Mouse (Mus musculus): Measurements from ENCODE around the gene Pak4. TPM values are rescaled to one million over a fixed set of nuclear protein-coding genes. Genes with fewer than 3 reads are reported as not detected.

Gene Pak4
- polyA plus RNA-seq (2017; shearing (Covaris generic)) = 5.4 TPM

GRCm38 (mm10) chr7:28597642-28598446 lies at the start of gene Pak4, which contains the start of gene Samd4b:
Gene Pak4 (minus strand): TSS chr7:28598185.
Gene Samd4b (minus strand): TSS chr7:28598144.

GRCm38 (mm10) chr7:28631073-28631472 lies 33.1 kb upstream of the Pak4 start, which contains the start of gene Acp7:
Gene Acp7 (minus strand): TSS chr7:28631332.

GRCm38 (mm10) chr7:28547154-28547553 lies 50.8 kb downstream of the Pak4 start, which contains the start of gene Nccrp1:
Gene Nccrp1 (minus strand): TSS chr7:28547254.

GRCm38 (mm10) chr7:28540526-28540925 lies 57.5 kb downstream of the Pak4 start, which contains the start of gene Sycn:
Gene Sycn (plus strand): TSS chr7:28540885.

GRCm38 (mm10) chr7:28522536-28522935 lies 75.4 kb downstream of the Pak4 start, which contains the start of gene Ifnl3:
Gene Ifnl3 (plus strand): TSS chr7:28522836.

GRCm38 (mm10) chr7:28510405-28510974 lies 87.5 kb downstream of the Pak4 start, which contains the start of gene Ifnl2:
Gene Ifnl2 (minus strand): TSS chr7:28510455.

Other genes starting within 250 kb of the Pak4 start
- gene Rps16, start 247.5 kb downstream of the Pak4 start, polyA plus RNA-seq (2017; shearing (Covaris generic)) = 922 TPM
- 98.2 TPM for gene Plekhg2, start 225.6 kb downstream of the Pak4 start, polyA plus RNA-seq (2017; shearing (Covaris generic))
- 242 TPM for gene Zfp36, start 217.9 kb downstream of the Pak4 start, polyA plus RNA-seq (2017; shearing (Covaris generic))
- gene Med29, start 205.5 kb downstream of the Pak4 start, polyA plus RNA-seq (2017; shearing (Covaris generic)) = 28.4 TPM
- gene Paf1, start 205.2 kb downstream of the Pak4 start, polyA plus RNA-seq (2017; shearing (Covaris generic)) = 109 TPM
- gene Gmfg, start 160.7 kb downstream of the Pak4 start, polyA plus RNA-seq (2017; shearing (Covaris generic)) = 466 TPM
- gene Lrfn1, start 146.2 kb downstream of the Pak4 start, polyA plus RNA-seq (2017; shearing (Covaris generic)) = not detected
- gene Ifnl2, start 87.7 kb downstream of the Pak4 start, polyA plus RNA-seq (2017; shearing (Covaris generic)) = not detected
- gene Ifnl3, start 75.3 kb downstream of the Pak4 start, polyA plus RNA-seq (2017; shearing (Covaris generic)) = not detected
- gene Sycn, start 57.3 kb downstream of the Pak4 start, polyA plus RNA-seq (2017; shearing (Covaris generic)) = not detected
- gene Nccrp1, start 50.9 kb downstream of the Pak4 start, polyA plus RNA-seq (2017; shearing (Covaris generic)) = 0.42 TPM
- gene Samd4b, start within 50 bp of the Pak4 start, polyA plus RNA-seq (2017; shearing (Covaris generic)) = 4.0 TPM
- not detected for gene Acp7, start 33.1 kb upstream of the Pak4 start, polyA plus RNA-seq (2017; shearing (Covaris generic))
- gene Fbxo27, start 94.7 kb upstream of the Pak4 start, polyA plus RNA-seq (2017; shearing (Covaris generic)) = 5.1 TPM
- gene Fbxo17, start 118.6 kb upstream of the Pak4 start, polyA plus RNA-seq (2017; shearing (Covaris generic)) = 5.4 TPM
- 110 TPM for gene Mrps12, start 143.6 kb upstream of the Pak4 start, polyA plus RNA-seq (2017; shearing (Covaris generic))
- 17.8 TPM for gene Sars2, start 143.8 kb upstream of the Pak4 start, polyA plus RNA-seq (2017; shearing (Covaris generic))
- gene Ccer2, start 158.0 kb upstream of the Pak4 start, polyA plus RNA-seq (2017; shearing (Covaris generic)) = not detected
- 107 TPM for gene Sirt2, start 168.6 kb upstream of the Pak4 start, polyA plus RNA-seq (2017; shearing (Covaris generic))
- 122 TPM for gene Nfkbib, start 169.3 kb upstream of the Pak4 start, polyA plus RNA-seq (2017; shearing (Covaris generic))
- gene Rinl, start 190.8 kb upstream of the Pak4 start, polyA plus RNA-seq (2017; shearing (Covaris generic)) = 324 TPM
- 110 TPM for gene Hnrnpl, start 210.4 kb upstream of the Pak4 start, polyA plus RNA-seq (2017; shearing (Covaris generic))
- 208 TPM for gene Ech1, start 227.0 kb upstream of the Pak4 start, polyA plus RNA-seq (2017; shearing (Covaris generic))
- 25.3 TPM for gene Lgals4, start 235.7 kb upstream of the Pak4 start, polyA plus RNA-seq (2017; shearing (Covaris generic))

Measured in activated CD4-positive, CD25-positive, alpha-beta regulatory T cell, adult 9 weeks (primary cell).